Mouse (Mus musculus) gastrocnemius, adult 18-20 months (tissue): Measurements from ENCODE around the gene Ninj2. TPM values are rescaled to one million over a fixed set of nuclear protein-coding genes. Genes with fewer than 3 reads are reported as not detected.
A peak's percentile ranks its signal among the peaks of the same experiment; 100 is the strongest.

ENCODE experiments used
- DNase-seq: peaks from one replicate; pipeline ENCODE4 v3.0.0; 2021; ENCODE audit warnings: low spot score
- total RNA-seq, 2 experiments: library from RNA; stranded (reverse); gene quantifications; 2 replicates each; pipeline ENCODE4 v1.2.3; 2021

Gene Ninj2
- total RNA-seq, 2 experiments from 2014 or later = not detected

GRCm38 (mm10) chr6:120127321-120127720 lies 34.2 kb downstream of the Ninj2 start:
- DNase-seq = no peak

- no peak for DNase-seq
Observed at GRCm38 (mm10) chr6:120134748-120135147, 41.6 kb downstream of the Ninj2 start.

- peak; percentile 63 for DNase-seq
Observed at GRCm38 (mm10) chr6:120145439-120145838, 52.3 kb downstream of the Ninj2 start.

- no peak for DNase-seq
Observed at GRCm38 (mm10) chr6:120146676-120147075, 53.5 kb downstream of the Ninj2 start.

- no peak for DNase-seq
Observed at GRCm38 (mm10) chr6:120147411-120147810, 54.3 kb downstream of the Ninj2 start.

- peak; percentile 61 for DNase-seq
Observed at GRCm38 (mm10) chr6:120148716-120149392, 55.7 kb downstream of the Ninj2 start.

- no peak for DNase-seq
Observed at GRCm38 (mm10) chr6:120149458-120150120, 56.4 kb downstream of the Ninj2 start.

GRCm38 (mm10) chr6:120150206-120150605 lies 57.1 kb downstream of the Ninj2 start:
- no peak for DNase-seq

GRCm38 (mm10) chr6:120151616-120152053 lies 58.5 kb downstream of the Ninj2 start:
- no peak for DNase-seq

- DNase-seq = no peak
Observed at GRCm38 (mm10) chr6:120152739-120153696, 59.9 kb downstream of the Ninj2 start.

- peak; percentile 37 for DNase-seq
Observed at GRCm38 (mm10) chr6:120154526-120155309, 61.6 kb downstream of the Ninj2 start.

GRCm38 (mm10) chr6:120155510-120155909 lies 62.4 kb downstream of the Ninj2 start:
- no peak for DNase-seq

GRCm38 (mm10) chr6:120157479-120157878 lies 64.3 kb downstream of the Ninj2 start:
- no peak for DNase-seq

GRCm38 (mm10) chr6:120159133-120159901 lies 66.2 kb downstream of the Ninj2 start:
- DNase-seq = peak; percentile 47

- no peak for DNase-seq
Observed at GRCm38 (mm10) chr6:120162928-120163327, 69.8 kb downstream of the Ninj2 start.

GRCm38 (mm10) chr6:120164765-120165164 lies 71.6 kb downstream of the Ninj2 start:
- no peak for DNase-seq

GRCm38 (mm10) chr6:120167574-120167973 lies 74.4 kb downstream of the Ninj2 start:
- no peak for DNase-seq

GRCm38 (mm10) chr6:120172294-120173017 lies 79.3 kb downstream of the Ninj2 start:
- DNase-seq = no peak

- DNase-seq = no peak
Observed at GRCm38 (mm10) chr6:120174028-120174601, 81.0 kb downstream of the Ninj2 start.
